Mouse (Mus musculus): ENCODE results near the gene Fli1.

Gene Fli1

DNA sequence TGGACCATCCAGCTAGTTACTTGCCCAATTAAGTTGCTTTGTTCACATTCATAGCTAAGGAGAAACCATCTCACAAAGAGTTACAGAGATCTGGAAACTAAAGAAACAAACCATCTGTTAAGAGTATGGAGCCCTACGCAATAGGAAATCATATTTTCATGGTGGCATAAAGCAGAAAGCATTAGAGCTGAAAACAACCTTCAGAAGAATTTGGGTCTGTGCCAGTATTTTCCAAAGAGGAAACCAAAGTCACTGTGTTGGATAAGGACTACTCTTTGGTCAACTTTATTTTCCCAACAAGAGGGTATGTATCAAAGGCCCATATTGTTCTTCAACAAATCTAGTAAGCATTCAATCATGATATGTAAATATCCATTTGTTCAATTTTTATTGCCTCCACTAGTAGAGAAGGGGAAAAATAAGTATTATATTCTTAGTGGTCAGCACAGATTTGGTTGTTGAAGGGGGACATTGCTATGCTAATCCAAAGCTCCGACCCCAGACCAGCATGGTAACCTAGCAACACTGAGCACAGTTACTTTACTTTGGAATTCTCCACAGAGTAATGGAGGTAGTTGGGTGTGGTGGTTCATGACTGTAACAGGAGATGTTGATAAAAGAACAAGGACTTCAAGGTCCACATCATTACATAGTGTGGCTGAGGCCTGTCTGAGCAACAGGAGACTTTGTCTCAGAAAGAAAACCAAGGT, 20.0 kb downstream of the Fli1 start:
- no peak for DNase-seq (ENCODE audit: low spot score in 2 of 2)

DNA sequence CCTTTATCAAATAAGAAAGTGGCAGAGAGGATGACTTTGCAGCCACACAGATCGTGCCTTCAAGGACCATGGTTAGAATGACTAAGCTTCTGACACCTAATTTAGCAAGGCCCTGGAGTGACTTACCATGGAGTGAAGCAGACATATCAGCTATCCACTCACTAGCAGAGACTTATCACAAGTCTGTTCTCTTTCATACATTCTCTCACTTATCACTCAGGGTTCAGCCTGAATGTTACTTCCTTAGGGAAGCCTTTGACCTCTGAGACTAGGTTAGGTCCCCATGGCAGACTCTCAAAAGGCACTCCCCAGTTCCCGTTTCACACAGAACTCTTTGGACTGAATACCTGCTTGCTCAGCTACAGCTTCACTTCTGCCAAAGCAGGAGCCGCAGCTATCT, 21.3 kb downstream of the Fli1 start:
- no peak for DNase-seq (ENCODE audit: low spot score in 2 of 2)

DNA sequence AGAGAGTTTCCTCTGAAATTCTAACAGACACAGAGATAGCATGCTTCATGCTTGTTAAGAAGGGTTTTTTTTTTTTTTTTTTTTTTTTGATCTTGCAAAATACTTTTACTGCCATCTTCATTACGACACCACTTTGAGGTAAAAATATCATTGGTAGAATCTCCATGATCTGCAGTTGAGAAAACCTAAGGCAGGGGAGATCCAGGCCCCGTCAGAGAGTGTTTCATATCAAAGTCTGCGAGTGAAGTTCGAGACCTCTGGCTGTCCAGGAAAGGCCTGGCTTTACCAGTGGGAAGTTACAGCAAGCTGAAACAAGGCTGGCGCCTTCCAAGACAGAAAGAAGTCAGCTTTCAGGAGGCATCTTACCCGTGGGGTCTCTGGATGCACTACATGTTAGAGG, 21.8 kb downstream of the Fli1 start:
- peak in 1 of 2 experiments; percentile 11 for DNase-seq (ENCODE audit: low spot score in 2 of 2)

GRCm38 (mm10) chr9:32519101-32520051, 23.3 kb downstream of the Fli1 start:
- DNase-seq (ENCODE audit: low spot score in 2 of 2) = peak in 1 of 2 experiments; percentile 17

DNA sequence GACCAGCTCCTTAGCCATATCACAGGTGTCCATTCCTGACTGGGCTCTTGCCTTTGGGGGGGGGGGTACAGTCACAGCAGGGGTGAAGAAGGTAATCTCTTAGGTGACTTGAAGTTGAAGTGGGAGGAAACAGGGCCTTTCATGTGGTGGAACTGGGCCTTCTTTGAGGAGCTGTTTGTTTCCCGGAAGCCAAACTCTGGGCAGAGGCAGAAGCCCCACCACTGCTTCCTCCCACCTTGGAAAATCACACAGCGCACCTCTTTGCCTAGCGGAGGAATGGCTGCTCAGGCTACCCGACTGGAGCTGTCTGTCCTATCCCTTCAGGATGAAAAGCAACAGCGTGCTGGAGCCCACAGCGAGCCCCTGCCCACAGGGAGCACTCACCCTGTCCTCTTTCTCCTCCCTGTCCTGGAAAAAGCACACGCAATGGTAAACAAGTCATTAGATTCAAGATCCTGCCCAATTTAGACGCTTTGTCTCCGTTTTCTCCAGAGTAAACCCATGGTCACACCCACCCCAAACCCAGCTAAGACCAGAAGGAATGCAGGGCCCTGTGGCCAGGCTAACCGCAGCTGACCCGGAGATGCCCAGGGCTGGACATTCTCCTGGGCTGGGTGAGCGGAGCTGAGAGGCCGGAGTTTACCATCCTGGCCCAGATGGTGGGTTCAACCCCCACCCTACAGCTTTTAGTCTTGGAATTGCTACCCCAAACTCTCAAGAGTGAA, 24.1 kb downstream of the Fli1 start:
- peak in 1 of 2 experiments; percentile 12 for DNase-seq (ENCODE audit: low spot score in 2 of 2)

- DNase-seq (ENCODE audit: low spot score in 2 of 2) = peak in 1 of 2 experiments; percentile 15
These were observed 26.0 kb downstream of the Fli1 start for GRCm38 (mm10) chr9:32516691-32517090.

- peak; percentile 69 to 80 for DNase-seq (ENCODE audit: low spot score in 2 of 2)
These were observed 26.6 kb downstream of the Fli1 start for GRCm38 (mm10) chr9:32515894-32516686.

DNA sequence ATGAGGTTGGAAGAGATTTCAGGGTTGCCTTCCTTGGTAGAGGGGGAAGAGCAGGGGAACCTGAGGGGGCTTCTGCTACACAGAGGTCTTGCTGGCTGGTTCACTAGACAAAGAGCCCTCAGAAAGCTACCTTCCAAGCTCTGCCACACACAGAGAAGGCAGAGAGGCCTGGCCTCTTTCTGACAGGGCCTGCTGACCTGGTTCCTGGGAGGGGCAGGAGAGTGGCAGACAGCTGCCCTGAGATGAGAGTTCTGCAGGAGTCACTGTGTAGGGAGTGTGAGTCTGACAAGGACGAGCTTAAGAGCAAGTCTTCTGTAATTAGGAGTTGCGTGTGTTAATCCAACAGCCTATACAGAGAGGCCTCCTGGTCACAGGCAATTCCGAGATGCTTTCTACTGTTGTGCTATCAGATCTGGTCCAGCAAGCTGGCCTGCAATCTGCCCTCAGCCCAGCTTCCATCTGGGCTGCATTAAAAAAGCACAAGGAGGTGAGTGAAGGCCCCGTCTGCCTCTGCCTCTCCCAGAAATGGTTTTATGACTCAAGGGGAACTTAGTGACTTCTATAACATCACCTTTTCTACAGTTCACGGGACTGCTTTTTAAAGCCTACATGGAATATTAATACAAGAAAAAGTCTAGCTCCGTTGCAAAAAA, 28.1 kb downstream of the Fli1 start:
- DNase-seq (ENCODE audit: low spot score in 2 of 2) = peak in 1 of 2 experiments; percentile 12

GRCm38 (mm10) chr9:32513471-32513870, 29.2 kb downstream of the Fli1 start:
- DNase-seq (ENCODE audit: low spot score in 2 of 2) = no peak

DNA sequence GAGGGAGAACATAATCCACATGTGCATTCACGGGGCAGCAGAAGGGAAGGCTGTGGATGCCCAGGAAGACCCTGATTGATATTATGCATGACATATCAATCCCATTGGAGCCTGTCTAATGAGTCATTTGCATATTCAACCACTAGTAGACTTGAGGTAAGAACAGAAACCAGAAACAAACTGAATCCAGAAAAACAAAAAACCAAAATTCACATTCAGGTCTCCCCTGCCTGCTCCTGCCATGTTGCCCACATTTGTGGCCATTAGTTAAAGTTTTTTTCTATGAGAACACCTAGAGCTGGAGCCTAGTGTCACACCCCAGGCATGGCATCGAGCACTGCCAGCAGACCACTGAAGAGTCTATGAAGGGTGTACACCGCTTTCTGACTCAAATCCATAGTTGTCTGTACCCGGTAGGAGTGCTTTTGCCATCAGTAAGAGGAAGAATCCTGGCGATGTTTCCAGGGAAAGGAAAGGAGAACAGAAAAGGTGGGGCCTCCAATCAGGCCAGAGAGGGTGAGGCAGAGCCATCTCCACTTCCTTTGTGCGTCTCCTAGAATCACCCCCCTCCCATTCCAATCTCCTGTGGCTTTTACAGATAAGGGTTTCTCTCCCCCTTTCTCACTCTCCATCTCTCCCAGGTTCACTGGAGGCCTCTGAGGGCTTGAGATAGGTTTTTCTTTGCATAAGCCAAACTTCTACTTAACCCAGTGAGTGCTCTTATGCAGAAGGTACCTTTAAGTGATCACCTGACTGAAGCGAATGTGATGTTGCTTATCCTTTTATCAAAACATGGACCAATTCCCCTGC, 32.0 kb downstream of the Fli1 start:
- DNase-seq (ENCODE audit: low spot score in 2 of 2) = peak in 1 of 2 experiments; percentile 12

- peak; percentile 68 to 77 for DNase-seq (ENCODE audit: low spot score in 2 of 2)
These were observed 32.9 kb downstream of the Fli1 start for GRCm38 (mm10) chr9:32509706-32510156.

DNA sequence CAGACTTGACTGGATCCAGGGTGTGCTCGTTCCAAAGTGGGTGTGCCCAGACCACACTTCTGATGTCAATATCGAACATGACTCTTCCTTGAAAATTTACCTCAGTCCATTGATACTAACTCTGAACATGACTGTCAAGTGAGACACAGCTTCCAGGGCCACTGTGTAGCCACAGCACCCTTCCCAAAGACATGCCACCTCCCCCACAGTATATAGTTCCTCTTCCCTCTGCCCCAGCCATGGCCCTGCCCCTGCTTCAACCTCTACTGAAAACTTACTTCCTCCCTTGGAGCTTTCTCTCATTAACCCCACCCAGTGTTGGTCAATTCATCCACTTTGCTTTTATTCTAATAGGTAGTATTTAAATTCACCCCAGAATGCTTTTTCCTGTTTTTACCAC, 34.0 kb downstream of the Fli1 start:
- peak; percentile 71 to 82 for DNase-seq (ENCODE audit: low spot score in 2 of 2)

DNA sequence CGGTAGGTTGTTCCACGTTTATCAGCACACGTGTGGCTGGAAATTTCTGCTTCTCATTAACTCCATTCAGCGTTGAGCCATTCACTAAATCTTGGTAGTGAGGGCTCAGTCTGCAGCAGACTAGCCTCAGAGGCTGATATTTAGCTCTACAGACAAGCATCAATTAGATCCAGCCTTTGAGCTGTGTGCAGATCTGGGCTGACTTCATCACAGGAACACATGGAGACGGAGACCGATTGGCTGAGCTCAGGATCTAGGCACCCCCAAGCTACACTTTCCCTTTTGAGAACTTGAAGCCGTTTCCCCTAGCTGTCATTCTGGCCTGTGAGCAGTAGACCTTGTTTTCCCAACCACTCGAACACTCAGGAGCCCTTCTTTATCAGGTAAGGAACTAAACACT, 34.5 kb downstream of the Fli1 start:
- peak in 1 of 2 experiments; percentile 11 for DNase-seq (ENCODE audit: low spot score in 2 of 2)

DNA sequence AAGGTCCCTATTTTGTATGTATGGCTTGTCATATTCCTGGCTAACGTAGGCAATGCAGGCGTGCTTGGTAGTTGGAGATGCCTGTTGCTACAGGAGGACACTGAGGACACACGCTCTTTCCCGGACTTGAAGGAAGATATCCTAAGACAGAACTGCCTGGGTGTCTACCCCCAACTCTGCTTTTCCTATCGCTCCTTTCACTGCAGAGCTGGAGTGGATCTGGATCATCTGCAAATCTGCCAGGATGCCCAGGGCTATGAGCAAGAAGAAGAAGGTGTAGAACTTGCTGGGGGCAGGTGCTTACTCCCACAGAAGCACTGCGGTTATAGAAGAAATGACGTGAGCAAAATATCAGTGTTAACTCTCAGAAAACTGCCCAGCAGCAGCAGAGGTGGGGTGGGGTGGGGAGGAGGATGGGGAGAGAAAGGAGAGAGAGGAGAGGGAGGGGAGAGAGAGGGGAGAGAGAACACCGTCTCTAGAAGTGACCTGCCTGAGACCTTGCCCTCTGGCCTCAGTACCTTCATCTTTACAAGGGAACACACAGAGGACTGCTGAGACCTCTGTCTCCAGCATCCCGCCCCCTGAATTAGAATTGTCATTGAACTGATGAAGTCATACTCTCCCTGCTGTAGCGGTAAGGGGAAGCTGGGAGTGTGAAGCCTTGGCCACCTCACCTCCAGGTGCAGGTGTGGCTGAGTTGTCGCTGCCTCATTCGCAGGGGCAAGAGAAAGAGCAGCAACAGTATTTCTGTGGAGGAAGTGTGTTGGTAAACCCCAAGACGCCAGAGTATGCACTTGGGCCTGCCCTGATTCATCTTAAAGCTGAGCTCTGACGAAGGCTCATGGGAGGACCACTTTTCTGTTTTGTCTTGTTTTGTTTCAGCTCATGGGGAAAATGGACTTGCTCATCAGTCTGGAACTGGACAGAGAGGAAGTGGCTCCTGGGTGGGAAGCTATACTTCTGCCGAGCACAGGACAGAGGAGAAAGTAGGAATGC, 35.5 kb downstream of the Fli1 start:
- DNase-seq (ENCODE audit: low spot score in 2 of 2) = peak in 1 of 2 experiments; percentile 13

DNA sequence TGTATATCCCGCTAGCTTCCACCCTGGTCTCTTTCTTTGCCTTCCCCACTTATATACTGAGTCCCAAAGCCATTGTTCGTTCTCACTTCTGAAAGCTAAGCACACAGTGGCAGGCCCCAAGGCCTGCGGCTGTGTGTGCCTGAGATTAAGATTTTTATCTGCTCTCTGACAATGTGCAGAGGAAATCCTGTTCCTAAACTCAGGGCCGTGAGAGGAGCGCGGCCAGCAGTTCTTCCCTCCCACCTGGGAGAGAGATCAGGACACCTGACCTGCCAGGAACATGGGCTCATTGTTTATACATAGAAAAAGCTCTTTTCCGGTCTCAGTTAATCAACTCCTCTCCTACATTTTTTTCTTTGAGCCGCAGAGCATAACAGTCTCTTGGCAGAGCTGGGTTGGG, 36.5 kb downstream of the Fli1 start:
- no peak for DNase-seq (ENCODE audit: low spot score in 2 of 2)

GRCm38 (mm10) chr9:32505460-32506075, 37.1 kb downstream of the Fli1 start:
- DNase-seq (ENCODE audit: low spot score in 2 of 2) = no peak

- DNase-seq (ENCODE audit: low spot score in 2 of 2) = peak in 1 of 2 experiments; percentile 25
These were observed 38.6 kb downstream of the Fli1 start for GRCm38 (mm10) chr9:32503995-32504451.

GRCm38 (mm10) chr9:32503423-32503822, 39.2 kb downstream of the Fli1 start:
- DNase-seq (ENCODE audit: low spot score in 2 of 2) = no peak
